Mouse (Mus musculus) cerebellum, postnatal 14 days (tissue): ENCODE measurements at regions not wholly inside any gene's neighbourhood (a gene's known extent, or its start where the extent isn't known, plus 50 kb on each side); places are given as distances from the start of the nearest gene placed in this dataset.

Experiments used
- DNase-seq, 2 experiments: peaks; one replicate each; pipeline ENCODE4 v3.0.0; 2021; ENCODE audit warnings: mixed read lengths in 2 of 2

DNA sequence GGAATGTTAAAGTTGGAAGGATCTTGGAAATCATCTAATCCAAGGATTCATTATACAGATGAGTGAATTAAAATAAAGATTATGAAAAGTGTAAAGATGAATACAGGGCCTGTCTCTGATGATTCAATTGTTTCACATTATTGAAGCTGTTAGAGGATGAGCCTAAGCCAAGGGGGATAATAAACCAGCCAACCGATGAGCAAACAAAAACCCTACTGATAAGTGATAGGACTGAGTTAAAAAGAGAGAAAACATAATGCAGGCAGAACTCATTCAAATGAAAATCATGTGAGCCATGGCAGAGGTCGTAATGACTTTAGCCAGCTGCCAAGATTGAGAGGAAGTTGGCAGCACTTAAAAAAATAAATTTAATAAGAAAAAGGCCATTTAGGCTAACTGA is 772.6 kb downstream of the Hace1 start:
- DNase-seq, result no peak

DNA sequence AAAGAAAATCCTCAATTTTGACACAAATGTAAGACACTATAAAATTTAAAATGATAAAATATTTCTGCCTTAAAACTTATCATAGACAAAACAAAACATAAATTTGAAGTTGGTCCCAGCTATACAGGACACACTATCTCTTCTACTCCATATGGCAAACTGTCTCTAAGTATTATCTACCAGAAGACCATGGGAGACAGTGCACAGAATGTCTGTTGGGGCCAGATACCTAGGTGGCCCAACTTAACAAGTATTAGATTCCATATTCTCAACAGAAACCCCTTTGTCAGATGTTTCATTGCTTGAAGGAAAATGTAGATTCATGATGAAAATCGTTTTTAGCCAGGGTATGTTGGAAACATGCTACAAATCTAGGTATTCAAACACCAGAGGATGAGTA is 779.1 kb downstream of the Hace1 start:
- no peak for DNase-seq

DNA sequence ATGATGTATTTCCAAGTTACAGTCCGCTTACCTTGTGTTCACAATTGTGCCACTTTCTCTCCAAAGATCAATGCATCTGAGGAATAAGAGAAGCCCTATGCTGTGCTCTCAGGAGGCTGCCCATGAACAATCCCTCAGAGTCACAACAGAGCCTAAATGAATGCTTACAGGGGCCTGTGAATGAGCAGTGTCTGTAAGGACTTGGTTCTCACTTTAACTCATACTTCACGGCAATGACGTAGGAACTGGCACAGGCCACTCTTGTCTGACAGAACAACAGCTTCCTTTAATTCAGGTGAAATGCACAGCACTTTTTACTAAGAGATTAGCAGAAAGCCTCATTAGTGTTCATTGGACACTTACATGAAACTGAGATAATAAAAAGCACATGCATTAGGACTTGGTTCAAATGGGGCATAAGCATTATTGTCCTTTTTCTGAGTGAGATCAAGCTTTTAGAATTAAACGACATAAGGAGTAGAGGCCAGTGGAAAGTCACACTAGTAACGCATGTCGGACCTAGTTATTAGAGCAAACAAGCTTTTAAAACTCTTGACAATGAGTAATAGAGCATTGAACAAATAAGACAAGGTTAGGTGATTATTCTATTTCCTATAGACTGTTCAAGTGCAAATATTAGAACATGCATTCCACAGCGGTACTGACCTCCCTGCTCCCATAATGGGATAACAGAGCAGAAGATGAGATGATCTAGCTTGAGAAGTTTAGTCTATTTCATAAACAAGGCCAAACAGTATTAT is 796.3 kb downstream of the Hace1 start:
- DNase-seq, result no peak

DNA sequence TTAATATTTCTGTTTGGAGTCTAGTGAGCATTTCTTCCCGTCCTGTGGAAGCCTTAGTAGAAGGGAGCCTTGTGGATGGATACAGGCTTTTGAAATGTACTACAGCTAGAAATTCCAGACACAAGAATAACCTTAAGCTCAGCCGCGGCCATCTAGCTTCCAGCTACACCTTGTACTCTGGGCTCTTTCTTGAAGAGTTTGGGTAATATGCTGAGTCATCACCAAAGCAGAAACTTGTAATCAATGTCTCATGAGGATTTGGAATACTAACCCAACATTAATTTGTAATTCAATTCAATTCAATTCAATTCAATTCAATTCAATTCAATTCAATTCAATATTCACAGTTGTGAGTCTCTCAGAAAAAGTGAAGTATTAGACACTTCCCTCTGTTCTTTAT is 797.0 kb downstream of the Hace1 start:
- no peak for DNase-seq

DNA sequence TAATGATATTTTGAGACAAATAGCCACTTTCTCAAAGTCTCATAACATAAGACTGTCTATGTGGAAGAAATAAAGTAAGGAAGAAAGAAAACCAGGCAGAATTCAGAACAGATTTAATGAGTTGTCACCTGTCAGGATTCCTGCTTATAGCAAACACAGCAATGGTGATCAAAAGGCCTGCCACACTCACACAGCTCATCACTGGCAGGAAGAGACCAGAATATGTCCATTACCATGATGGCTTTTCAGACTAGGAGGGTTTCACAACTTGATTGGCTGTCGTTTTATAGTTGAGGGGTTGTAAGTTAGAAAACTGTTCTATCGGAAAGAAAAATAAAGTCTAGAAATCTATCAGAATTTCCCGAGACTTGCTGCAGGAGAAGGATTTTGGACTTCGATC is 819.5 kb downstream of the Hace1 start:
- no peak for DNase-seq

DNA sequence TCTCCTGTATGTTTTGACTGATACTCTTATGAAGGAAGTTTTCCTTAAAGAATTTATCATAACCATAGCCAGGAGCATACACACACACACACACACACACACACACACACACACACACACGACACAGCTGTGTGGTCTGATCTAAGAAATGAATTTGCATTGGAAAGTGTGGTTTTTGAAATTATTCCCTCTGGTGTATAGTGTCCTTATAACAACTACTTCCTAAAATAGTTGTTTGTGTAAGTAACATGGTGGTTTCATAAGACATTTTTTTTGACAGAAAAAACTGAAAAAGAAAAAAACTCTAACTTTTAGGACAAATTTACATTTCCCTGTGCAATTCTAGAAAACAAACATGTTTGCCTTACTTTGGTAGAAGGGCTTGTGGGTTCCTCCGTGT is 826.3 kb downstream of the Hace1 start:
- no peak for DNase-seq
